Mouse (Mus musculus) hindbrain, embryonic 11.5 days (tissue): ENCODE results near the gene 1700034J05Rik. TPM values are rescaled to one million over a fixed set of nuclear protein-coding genes. Genes with fewer than 3 reads are reported as not detected.
A peak's percentile ranks its signal among the peaks of the same experiment; 100 is the strongest.

Source experiments
- ATAC-seq: fragments of 200-750 bp; cut with Nextera tagmentation; 2 replicates; pipeline ENCODE4 v1.8.0; 2017; ENCODE audit warnings: mild to moderate bottlenecking, moderate TSS enrichment, moderate library complexity; ENCODE audit not compliant: low FRiP score
- DNase-seq: peaks from one replicate; pipeline ENCODE4 v3.0.0-alpha.2; 2015; ENCODE audit warnings: low spot score
- H3K27ac ChIP-seq: fragments of 300-500 bp; sonication (generic); 2 replicates; pipeline ENCODE4 v1.5.1; 2014; ENCODE audit warnings: mild to moderate bottlenecking, low read depth, low read length
- H3K27me3 ChIP-seq: fragments of 300-500 bp; sonication (generic); 2 replicates; pipeline ENCODE4 v1.6.1; 2014; ENCODE audit warnings: mild to moderate bottlenecking, low read length, moderate library complexity, mixed read lengths; ENCODE audit not compliant: control insufficient read depth, insufficient read depth
- H3K36me3 ChIP-seq: fragments of 300-500 bp; sonication (generic); 2 replicates; pipeline ENCODE4 v1.6.1; 2014; ENCODE audit warnings: mild to moderate bottlenecking, low read length, moderate library complexity, mixed read lengths; ENCODE audit not compliant: control insufficient read depth, insufficient read depth
- H3K4me1 ChIP-seq: fragments of 300-500 bp; sonication (generic); replicated peaks from 2 replicates; pipeline ENCODE4 v1.6.1; 2014; ENCODE audit warnings: low read length, mixed read lengths; ENCODE audit not compliant: control insufficient read depth, insufficient read depth
- H3K4me2 ChIP-seq: fragments of 300-500 bp; sonication (generic); replicated peaks from 2 replicates; pipeline ENCODE4 v1.6.1; 2014; ENCODE audit warnings: mild to moderate bottlenecking, low read depth, low read length
- H3K4me3 ChIP-seq: fragments of 300-500 bp; sonication (generic); 2 replicates; pipeline ENCODE4 v1.5.1; 2014; ENCODE audit warnings: low read depth, low read length
- H3K9ac ChIP-seq: fragments of 300-500 bp; sonication (generic); 2 replicates; pipeline ENCODE4 v1.6.1; 2014; ENCODE audit warnings: low read depth, low read length
- H3K9me3 ChIP-seq: fragments of 300-500 bp; sonication (generic); 2 replicates; pipeline ENCODE4 v1.6.1; 2016; ENCODE audit warnings: low read length; ENCODE audit not compliant: control insufficient read depth
- WGBS: fragments of 180-500 bp; shearing (Covaris S2); extraction: QIAGEN DNeasy Blood & Tissue Kit; methylation state at CpG from one replicate; pipeline ENCODE4 v1.1.7; 2014; 5-methylcytosine and 5-hydroxymethylcytosine counted together
- polyA plus RNA-seq: library from polyadenylated mRNA; unstranded; fragments of >200 nt; fragmentation: Nextera tagmentation; extraction: Ambion mirVana; gene quantifications from 2 replicates; pipeline ENCODE4 v1.2.1, GENCODE M21; 2014

Gene 1700034J05Rik
- polyA plus RNA-seq: 0.20 and 0.46 TPM in 2 replicates

GRCm38 (mm10) chr6:146954258-146954657 is at the start of gene 1700034J05Rik:
Gene 1700034J05Rik, minus strand, starts transcription at chr6:146954422.
- H3K27ac ChIP-seq: no peak within 1 kb of the TSS
- no peak for DNase-seq
- ATAC-seq: no peak

DNA sequence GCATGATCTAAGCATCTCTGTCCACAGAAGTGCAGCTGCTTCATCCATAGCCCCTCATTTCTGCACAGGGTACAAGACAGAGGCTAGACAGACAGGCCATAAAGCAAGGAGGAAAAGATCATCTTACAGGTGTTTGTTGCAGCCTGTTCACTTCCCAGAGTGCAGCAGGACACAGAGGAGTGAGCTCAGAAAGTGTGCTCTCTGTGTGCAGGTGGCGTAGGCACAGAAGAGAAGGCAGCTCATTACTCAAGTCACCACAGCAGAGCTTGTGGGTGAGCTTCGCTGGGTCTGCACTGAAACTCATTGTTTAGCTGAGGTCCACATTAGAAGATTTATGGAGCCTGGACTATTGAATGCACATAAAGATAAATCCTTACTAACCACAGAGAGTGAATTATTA is 45.5 kb upstream of the 1700034J05Rik start:
- no peaks in the 10 kb centered on the region for H3K36me3 ChIP-seq
- WGBS: 75% methylated on average over 2 of the region's 2 CpGs
- no peaks in the 10 kb centered on the region for H3K27me3 ChIP-seq
- H3K9ac ChIP-seq: no peak overlapping the region
- DNase-seq (no peak), ATAC-seq (no peak)
- no peak overlapping the region for H3K4me2 ChIP-seq
- no peak overlapping the region for H3K27ac ChIP-seq
- no peak overlapping the region for H3K4me3 ChIP-seq
- H3K9me3 ChIP-seq: no peaks in the 10 kb centered on the region
- no peaks in the 10 kb centered on the region for H3K4me1 ChIP-seq

More at GRCm38 (mm10) chr6:146954258-146954657, at the start of gene 1700034J05Rik:
- Histone ChIP-seq H3K9me3 (no peaks in the 10 kb centered on the region), H3K4me2 (no peak within 1 kb of the TSS), H3K9ac (no peak within 1 kb of the TSS), H3K36me3 (no peaks in the 10 kb centered on the region), H3K27me3 (no peaks in the 10 kb centered on the region), H3K4me3 (no peak within 1 kb of the TSS), H3K4me1 (no peaks in the 10 kb centered on the region)
- whole genome bisulfite sequencing: 85% methylated on average over 1 of the region's 1 CpGs

DNA sequence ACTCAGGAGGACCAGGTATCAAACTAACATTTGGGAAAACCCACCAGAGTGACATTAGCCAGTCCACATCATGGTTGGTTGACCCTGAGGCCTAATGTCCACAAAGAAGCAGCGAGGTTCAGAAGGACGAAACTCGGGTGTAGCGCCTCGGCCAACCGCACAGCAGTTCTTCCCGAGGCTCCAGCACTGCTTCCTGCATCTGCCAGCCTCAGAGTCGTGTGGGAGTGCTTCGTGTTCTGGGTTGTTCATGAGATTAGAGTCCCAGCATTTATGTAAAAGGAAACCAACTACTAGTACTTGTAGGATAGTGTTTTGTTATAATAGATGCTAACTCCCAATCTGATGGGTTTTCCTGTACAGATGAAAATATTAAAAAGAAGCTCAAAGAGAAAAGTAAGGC is 45.1 kb upstream of the 1700034J05Rik start:
- H3K4me1 ChIP-seq: no peaks in the 10 kb centered on the region
- no peaks in the 10 kb centered on the region for H3K9me3 ChIP-seq
- H3K4me2 ChIP-seq: no peak overlapping the region
- DNase-seq (no peak), ATAC-seq (no peak)
- H3K27me3 ChIP-seq: no peaks in the 10 kb centered on the region
- WGBS: 90% methylated on average over 9 of the region's 9 CpGs
- H3K4me3 ChIP-seq: no peak overlapping the region
- no peaks in the 10 kb centered on the region for H3K36me3 ChIP-seq
- no peak overlapping the region for H3K9ac ChIP-seq
- H3K27ac ChIP-seq: no peak overlapping the region

- ATAC-seq (no peak), DNase-seq (no peak)
- WGBS: 86% methylated on average over 4 of the region's 4 CpGs
- H3K4me1 ChIP-seq: no peaks in the 10 kb centered on the region
- H3K4me2 ChIP-seq: no peak overlapping the region
- no peaks in the 10 kb centered on the region for H3K36me3 ChIP-seq
- H3K4me3 ChIP-seq: no peak overlapping the region
- H3K27ac ChIP-seq: no peak overlapping the region
- no peaks in the 10 kb centered on the region for H3K9me3 ChIP-seq
- H3K27me3 ChIP-seq: no peaks in the 10 kb centered on the region
- no peak overlapping the region for H3K9ac ChIP-seq
Observed at GRCm38 (mm10) chr6:146998710-146999109, 44.5 kb upstream of the 1700034J05Rik start.

- Histone ChIP-seq H3K4me3 (no peak overlapping the region), H3K4me1 (no peaks in the 10 kb centered on the region), H3K9me3 (no peaks in the 10 kb centered on the region), H3K9ac (no peak overlapping the region), H3K36me3 (no peaks in the 10 kb centered on the region), H3K27me3 (no peaks in the 10 kb centered on the region), H3K27ac (no peak overlapping the region), H3K4me2 (no peak overlapping the region)
- DNase-seq (no peak), ATAC-seq (no peak)
- 83% methylated on average over 6 of the region's 6 CpGs for WGBS
Observed at GRCm38 (mm10) chr6:146997006-146997405, 42.8 kb upstream of the 1700034J05Rik start.

- Histone ChIP-seq H3K4me3 (no peak overlapping the region), H3K27me3 (no peaks in the 10 kb centered on the region), H3K9me3 (no peaks in the 10 kb centered on the region), H3K4me1 (no peaks in the 10 kb centered on the region), H3K9ac (no peak overlapping the region), H3K36me3 (no peaks in the 10 kb centered on the region), H3K4me2 (no peak overlapping the region), H3K27ac (no peak overlapping the region)
- DNase-seq: no peak
- no peak for ATAC-seq
- WGBS: 91% methylated on average over 6 of the region's 6 CpGs
Observed at GRCm38 (mm10) chr6:146995878-146996277, 41.7 kb upstream of the 1700034J05Rik start.

GRCm38 (mm10) chr6:146995391-146995790 is 41.2 kb upstream of the 1700034J05Rik start:
- Histone ChIP-seq H3K4me1 (no peaks in the 10 kb centered on the region), H3K4me2 (no peak overlapping the region), H3K4me3 (no peak overlapping the region), H3K27me3 (no peaks in the 10 kb centered on the region), H3K36me3 (no peaks in the 10 kb centered on the region), H3K9me3 (no peaks in the 10 kb centered on the region), H3K9ac (no peak overlapping the region), H3K27ac (no peak overlapping the region)
- DNase-seq (peak; percentile 9), ATAC-seq (no peak; the same call in 1 of the 2 replicates)
- 83% methylated on average over 2 of the region's 2 CpGs for WGBS

DNA sequence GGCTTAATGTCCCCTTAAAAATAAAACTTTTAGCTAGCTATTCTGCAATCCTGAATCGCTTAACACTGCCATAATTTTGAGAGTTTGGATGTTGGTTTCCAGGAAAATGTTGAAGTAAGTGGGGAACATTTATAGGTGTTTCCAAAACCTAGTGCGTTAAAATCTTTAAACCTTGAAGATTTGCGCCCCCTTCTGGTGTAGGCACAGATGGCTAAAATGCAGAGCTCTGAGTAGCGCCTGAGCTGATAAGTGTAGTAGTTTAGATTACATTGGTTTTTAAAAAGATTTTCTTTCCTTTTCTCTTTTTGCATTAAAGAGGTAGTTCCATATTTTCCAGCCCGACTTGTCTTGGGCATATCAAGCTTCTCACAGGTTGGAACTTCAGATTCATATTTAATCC is 40.0 kb upstream of the 1700034J05Rik start:
- peak; percentile 72 for DNase-seq
- Histone ChIP-seq H3K27ac (no peak overlapping the region), H3K4me3 (no peak overlapping the region), H3K4me1 (no peaks in the 10 kb centered on the region), H3K9me3 (no peaks in the 10 kb centered on the region), H3K36me3 (no peaks in the 10 kb centered on the region), H3K27me3 (no peaks in the 10 kb centered on the region), H3K4me2 (no peak overlapping the region), H3K9ac (no peak overlapping the region)
- ATAC-seq: no peak
- WGBS: 45% methylated on average over 5 of the region's 5 CpGs

DNA sequence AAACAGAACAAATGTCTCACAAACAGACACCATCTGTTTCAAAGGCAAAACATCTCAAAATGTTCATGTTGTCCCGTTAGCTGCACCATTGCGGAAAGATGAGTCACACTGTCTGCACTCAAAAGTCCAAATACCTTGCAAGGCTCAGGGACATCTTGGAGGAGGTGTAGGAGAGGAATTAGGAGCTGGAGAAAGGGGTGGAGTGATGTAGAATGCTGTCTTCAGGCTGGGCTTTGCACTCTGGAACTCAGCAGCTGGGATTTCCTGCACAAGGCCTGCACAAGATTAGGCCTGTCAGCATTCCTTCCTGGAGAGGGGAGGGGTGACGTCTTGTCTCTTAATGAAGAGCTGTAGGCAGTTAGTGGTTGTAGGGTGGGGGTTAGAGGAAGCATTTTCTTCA is 30.3 kb upstream of the 1700034J05Rik start:
- Histone ChIP-seq H3K27ac (no peak overlapping the region), H3K4me2 (no peak overlapping the region), H3K27me3 (no peaks in the 10 kb centered on the region), H3K36me3 (no peaks in the 10 kb centered on the region), H3K4me3 (no peak overlapping the region), H3K9ac (no peak overlapping the region), H3K9me3 (no peaks in the 10 kb centered on the region), H3K4me1 (no peaks in the 10 kb centered on the region)
- 75% methylated on average over 3 of the region's 3 CpGs for WGBS
- no peak for ATAC-seq
- no peak for DNase-seq
